Mouse (Mus musculus) spleen, embryonic (tissue): ENCODE measurements around the gene Chmp4b.

Source experiments
- CTCF ChIA-PET: fragments of 350-600 bp; sonication (Branson Sonifier 250); formaldehyde crosslinking; loops from one replicate; lab custom pipeline; 2022; lab: Charles Lee

Gene Chmp4b

DNA sequence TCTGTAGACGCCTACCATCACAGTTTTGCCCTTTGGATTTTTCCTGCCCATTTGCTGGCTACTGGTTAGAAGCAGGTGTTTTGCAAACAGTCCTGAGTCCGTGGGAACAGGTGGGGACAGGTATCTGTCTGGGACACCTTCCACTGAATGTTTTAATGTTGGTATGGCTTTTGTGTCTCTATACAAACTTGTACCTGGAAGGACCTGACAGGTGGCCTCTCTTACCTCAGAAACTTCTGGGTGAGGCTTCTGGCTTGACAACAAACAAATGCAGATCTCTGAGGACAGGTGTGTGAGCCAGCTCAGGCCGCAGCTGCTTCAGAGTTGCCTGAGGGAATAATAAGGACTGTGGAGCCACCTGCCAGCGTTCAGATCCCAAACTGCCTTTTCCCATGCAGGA lies 12.4 kb upstream of the Chmp4b start:
- CTCF ChIA-PET = interaction anchor here (0.6 kb wide), 1 partner anchor 120 kb away, joined by 5 read pairs; no protein-coding TSS in a partner anchor

GRCm38 (mm10) chr2:154641176-154641575 lies 10.3 kb upstream of the Chmp4b start:
- CTCF ChIA-PET = no interaction called here

DNA sequence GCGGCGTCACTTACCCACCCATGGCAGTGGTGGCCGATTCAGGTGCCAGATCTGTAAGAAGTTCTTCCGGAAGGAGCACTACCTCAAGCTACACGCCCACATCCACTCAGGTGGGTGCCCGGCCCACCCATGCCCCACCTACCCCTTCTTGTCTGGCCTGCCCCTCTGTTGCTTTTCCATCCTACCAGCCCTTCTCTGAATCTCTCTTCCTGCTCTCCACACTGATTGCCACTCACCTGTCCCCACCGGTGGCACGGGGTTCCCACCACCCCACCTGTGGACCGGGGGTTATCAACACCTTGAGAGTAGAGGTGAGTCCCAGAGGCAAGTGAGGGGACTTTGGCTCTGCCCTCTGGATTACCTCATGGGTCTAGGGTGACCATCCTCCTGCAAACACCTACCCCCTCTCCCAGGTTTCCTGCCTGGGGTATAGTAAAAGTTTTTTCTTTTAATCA lies 9.5 kb upstream of the Chmp4b start:
- CTCF ChIA-PET = no interaction called here

DNA sequence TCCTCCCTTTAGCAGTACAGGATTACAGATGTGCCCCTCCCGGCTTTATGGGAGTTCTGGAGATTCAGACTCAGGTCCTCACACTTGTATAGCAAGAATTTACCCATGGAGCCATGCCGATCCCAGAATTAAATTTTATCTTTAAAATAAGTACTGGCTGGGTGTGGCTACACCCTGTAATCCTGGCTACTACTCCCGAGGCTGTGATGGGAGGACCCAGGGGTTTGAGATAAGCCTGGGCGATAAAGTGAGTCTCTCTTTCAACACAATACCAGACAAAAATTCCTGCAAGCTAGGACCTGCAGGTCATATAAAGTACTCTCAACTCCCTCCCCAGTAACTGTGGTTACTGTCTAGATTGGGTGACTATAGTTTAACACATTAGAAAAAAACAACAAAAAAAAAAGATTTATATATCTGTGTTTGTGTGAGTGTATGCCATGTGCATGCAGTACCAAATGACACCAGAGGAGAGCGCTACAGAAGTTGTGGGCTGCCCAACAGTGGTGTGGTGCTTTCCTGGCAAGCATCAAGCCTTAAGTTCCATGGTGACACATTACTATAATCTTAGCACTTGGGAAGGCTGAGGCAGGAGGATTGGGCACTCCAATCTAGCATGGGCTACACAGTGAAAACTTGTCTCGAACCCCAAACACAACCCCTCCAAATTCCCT lies 8.7 kb upstream of the Chmp4b start:
- CTCF ChIA-PET = no interaction called here

DNA sequence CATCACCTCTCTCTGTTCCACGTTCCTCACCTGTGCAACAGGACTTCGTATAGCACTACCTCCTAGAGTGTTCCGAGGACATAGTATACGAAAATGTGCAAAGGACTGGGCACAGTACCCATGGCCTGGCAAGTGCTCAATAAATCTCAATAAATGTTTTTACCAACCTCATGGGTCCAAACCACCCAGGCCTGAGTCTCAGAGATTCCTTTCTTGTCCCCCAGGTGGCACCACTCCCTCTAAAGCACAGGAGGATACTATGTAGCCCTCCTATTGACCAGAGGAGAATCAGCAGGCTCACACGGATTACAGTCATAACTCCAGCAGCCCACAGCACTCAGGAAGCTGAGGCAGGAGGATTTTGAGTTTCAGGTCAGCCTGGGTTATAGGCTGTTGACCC lies 4.9 kb upstream of the Chmp4b start:
- CTCF ChIA-PET = interaction anchor here (0.7 kb wide), 1 partner anchor 188 kb away, joined by 3 read pairs; no protein-coding TSS in a partner anchor

- CTCF ChIA-PET = no interaction called here
These were observed 3.4 kb upstream of the Chmp4b start for GRCm38 (mm10) chr2:154648086-154648485.

GRCm38 (mm10) chr2:154650404-154650803 lies 1.1 kb upstream of the Chmp4b start:
- CTCF ChIA-PET = no interaction called here

- CTCF ChIA-PET = no interaction called here
These were observed 3.5 kb downstream of the Chmp4b start for GRCm38 (mm10) chr2:154654976-154655375.

DNA sequence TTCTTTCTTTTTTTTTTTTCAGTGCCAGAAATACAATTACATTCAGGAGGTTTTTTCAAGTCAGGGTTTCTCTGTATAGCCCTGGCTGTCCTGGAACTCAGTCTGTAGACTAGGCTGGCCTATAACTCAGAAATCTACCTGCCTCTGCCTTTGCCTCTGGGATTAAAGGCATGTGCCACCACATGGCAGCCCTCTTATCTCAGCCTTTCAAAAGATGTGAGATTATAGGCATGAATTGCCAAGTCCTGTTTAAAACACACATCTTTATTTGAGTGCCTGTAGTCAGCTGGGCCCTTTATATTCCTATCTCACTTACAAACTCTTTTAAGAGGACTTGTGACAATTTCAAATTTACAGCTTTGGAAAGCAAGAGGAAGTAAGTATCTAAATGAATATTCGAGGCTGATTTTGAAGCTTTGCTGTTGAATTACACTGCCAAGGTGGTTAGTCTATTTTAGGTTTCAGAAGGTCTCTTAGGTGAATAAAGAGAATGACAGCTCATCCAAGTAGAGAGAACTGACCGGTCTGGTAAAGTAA lies 4.4 kb downstream of the Chmp4b start:
- CTCF ChIA-PET = no interaction called here

GRCm38 (mm10) chr2:154656710-154657485 lies 5.4 kb downstream of the Chmp4b start:
- CTCF ChIA-PET = no interaction called here

GRCm38 (mm10) chr2:154657486-154658237 lies 6.2 kb downstream of the Chmp4b start:
- CTCF ChIA-PET = interaction anchor here (0.6 kb wide), 1 partner anchor 138 kb away, joined by 3 read pairs; no protein-coding TSS in a partner anchor

- CTCF ChIA-PET = no interaction called here
These were observed 7.6 kb downstream of the Chmp4b start for GRCm38 (mm10) chr2:154659070-154659469.

DNA sequence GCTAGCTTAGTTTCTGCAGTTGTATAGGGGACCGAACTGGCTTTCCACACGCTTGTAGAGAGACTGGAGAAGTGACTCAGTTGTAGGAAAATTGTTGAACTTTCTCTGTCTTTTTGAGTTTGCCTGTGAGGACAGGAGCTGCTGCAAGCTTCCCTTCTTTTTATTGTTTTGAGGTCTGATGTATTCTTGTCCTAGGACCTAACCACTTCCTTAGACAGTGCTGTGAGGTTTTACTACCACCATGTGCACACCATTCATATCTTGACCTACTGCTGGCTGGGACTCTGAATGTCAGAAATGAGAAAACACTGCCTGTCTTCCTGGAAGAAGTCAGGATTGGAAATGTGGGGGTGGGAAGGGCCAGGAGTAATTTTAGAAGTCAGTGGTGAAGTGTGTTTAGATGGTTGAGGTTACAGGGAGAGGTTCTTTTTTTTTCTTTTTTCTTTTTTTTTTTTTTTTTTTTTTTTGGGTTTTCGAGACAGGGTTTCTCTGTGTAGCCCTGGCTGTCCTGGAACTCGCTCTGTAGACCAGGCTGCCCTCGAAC lies 8.1 kb downstream of the Chmp4b start:
- CTCF ChIA-PET = no interaction called here

GRCm38 (mm10) chr2:154668680-154669079 lies 17.2 kb downstream of the Chmp4b start:
- CTCF ChIA-PET = no interaction called here

DNA sequence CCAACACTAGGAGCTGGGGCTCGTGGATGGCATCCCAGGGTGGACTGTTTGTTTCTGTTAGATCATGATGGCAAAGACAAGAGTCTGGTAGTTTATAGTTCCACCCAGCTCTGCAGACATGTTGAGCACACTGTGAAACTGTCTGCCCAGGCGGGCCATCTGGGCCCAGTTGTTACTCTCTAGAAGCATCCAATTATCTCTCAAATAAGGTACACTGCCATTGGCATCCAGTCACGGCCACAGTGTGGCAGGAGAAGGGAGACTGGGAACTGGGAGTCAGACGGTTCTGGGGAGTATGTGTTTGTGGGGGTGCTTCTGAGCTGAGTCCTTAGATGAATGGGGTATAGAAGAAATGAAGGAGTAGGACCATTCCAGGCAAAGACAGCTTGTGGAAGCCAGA lies 18.6 kb downstream of the Chmp4b start:
- CTCF ChIA-PET = no interaction called here

GRCm38 (mm10) chr2:154670741-154671140 lies 19.2 kb downstream of the Chmp4b start:
- CTCF ChIA-PET = no interaction called here

- CTCF ChIA-PET = no interaction called here
These were observed 22.5 kb downstream of the Chmp4b start for GRCm38 (mm10) chr2:154674008-154674407.

DNA sequence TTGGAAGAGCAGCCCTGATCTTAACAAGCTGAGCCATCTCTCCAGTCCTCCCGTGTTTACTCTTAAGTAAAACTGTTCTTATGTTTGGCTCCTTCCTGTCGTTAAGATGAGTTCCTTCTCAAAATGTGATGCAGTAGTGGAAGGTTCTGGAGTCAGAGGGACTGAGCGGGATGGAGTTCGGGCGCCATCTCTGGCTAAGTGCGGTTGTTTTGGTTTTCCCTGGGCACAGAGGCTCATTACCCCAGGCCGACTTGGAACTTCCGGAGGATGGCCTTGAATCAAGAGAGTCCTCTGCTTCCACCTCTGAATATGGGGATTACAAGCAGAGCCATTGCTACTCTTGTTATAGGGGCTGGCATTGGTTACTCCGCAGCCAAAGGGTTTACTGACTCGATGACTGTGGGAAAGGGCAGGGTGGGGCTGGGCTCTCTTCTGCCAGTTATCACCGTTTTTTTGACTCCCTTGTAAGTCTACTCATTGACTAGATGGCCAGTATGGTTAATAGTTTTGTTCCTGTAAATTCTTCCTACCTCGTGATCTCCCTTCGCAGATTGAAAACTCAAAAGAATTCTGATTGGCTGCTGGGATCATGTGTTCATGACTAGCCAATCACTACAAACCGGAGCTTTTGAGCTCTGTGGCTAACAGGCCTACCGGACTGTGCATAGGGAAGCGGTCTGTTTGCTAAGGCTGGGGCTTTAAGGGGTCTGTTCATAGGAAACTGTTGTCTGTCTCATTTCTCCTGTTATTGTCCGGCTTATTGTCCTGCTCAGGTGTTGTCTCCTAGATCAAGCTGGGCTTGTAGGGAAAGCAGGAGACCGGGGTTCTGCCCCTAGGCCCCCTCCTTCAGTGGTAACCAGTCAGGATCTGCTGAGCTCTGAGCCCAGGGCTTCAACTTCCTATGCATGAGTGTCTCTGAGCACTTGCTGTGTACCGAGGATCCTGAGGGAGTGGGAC lies 25.4 kb downstream of the Chmp4b start:
- CTCF ChIA-PET = no interaction called here

DNA sequence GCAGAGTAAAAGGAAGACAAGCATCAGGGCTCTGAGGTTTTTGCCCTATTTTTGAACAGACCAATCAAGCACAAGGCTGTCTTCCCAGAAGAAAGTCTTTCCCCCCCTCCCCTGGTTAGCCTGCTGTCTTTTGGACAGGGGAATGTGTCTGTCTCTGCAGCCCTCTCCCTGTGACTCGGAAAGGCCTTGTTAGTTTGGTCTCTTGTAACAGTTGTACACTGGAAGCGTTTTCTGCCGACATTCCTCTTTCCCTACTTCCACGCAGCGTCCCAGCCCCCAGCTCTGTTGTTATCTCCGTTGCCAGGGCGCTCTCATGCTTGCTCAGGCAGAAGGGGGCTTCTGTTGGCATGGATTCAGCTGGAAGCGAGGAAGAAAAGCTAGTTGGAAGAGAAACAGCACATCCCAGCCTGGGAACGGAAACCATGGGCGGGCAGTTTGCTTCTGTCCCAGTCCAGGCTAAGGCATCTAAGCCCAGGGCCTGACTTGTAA lies 26.2 kb downstream of the Chmp4b start:
- CTCF ChIA-PET = no interaction called here

DNA sequence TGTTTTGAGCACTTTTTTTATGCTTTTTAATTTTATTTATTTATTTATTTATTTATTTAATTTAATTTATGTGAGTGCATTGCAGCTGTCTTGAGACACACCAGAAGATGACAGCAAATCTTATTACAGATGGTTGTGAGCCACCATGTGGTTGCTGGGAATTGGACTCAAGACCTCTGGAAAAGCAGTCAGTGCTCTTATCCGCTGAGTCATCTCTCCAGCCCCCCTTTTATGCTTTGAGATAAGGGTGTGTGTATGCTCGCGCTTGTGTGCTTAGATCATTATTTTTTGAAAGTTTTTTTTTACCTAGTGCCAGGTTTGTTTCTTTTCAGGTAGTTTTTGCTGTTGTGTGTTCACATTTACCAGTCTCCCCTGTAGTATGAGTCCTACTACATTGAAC lies 27.5 kb downstream of the Chmp4b start:
- CTCF ChIA-PET = no interaction called here
